Mouse (Mus musculus) cortical plate, adult 2 months (tissue): ENCODE results near the gene Cbx4. TPM values are rescaled to one million over a fixed set of nuclear protein-coding genes. Genes with fewer than 3 reads are reported as not detected.
A peak's percentile ranks its signal among the peaks of the same experiment; 100 is the strongest.

Experiments
- H3K27ac ChIP-seq: fragments of 200-500 bp; 2 replicates; pipeline ENCODE4 v1.5.1; 2012; ENCODE audit warnings: low read length, control low read depth, inconsistent platforms; ENCODE audit not compliant: insufficient read depth
- H3K4me1 ChIP-seq: fragments of 200-500 bp; 2 replicates; pipeline ENCODE4 v1.6.1; 2011; ENCODE audit warnings: low read length; ENCODE audit not compliant: control insufficient read depth, insufficient read depth
- H3K4me3 ChIP-seq: fragments of 200-500 bp; 2 replicates; pipeline ENCODE4 v1.5.1; 2011; ENCODE audit warnings: mild to moderate bottlenecking, low read length, control low read depth; ENCODE audit not compliant: insufficient read depth
- CTCF ChIP-seq: fragments of 200-500 bp; IDR thresholded peaks from 2 replicates; pipeline ENCODE4 v1.5.1; 2011; ENCODE audit warnings: mild to moderate bottlenecking, control low read depth, low read length; ENCODE audit not compliant: insufficient read depth; ENCODE audit errors: extremely low read depth
- POLR2A ChIP-seq: fragments of 200-500 bp; IDR thresholded peaks from 2 replicates; pipeline ENCODE4 v1.6.1; 2011; ENCODE audit warnings: mild to moderate bottlenecking, low read length, control low read depth; ENCODE audit not compliant: insufficient read depth; ENCODE audit errors: extremely low read depth
- polyA plus RNA-seq: library from polyadenylated mRNA; depleted of rRNA; stranded (reverse); fragments of >200 nt; gene quantifications from 2 replicates; pipeline ENCODE4 v1.2.3, GENCODE M21; 2012

Gene Cbx4
- polyA plus RNA-seq, 1 experiment = 47.5 TPM

- Histone ChIP-seq H3K27ac (no peak overlapping the region), H3K4me1 (no peaks in the 10 kb centered on the region), H3K4me3 (no peak overlapping the region)
- TF ChIP-seq CTCF (no peak), POLR2A (no peak)
These were observed 6.3 kb upstream of the Cbx4 start for GRCm38 (mm10) chr11:119092286-119092685.

- no peak overlapping the region; the same call in 1 of the 2 replicates for H3K4me3 ChIP-seq
These were observed 5.6 kb upstream of the Cbx4 start for GRCm38 (mm10) chr11:119091598-119091991.

GRCm38 (mm10) chr11:119090961-119091597, 5.1 kb upstream of the Cbx4 start:
- TF ChIP-seq POLR2A = no peak
- TF ChIP-seq CTCF = no peak
- H3K27ac ChIP-seq = no peak overlapping the region
- peak overlapping the region; percentile 26; the same call in 1 of the 2 replicates for H3K4me3 ChIP-seq
- no peaks in the 10 kb centered on the region for H3K4me1 ChIP-seq

More at GRCm38 (mm10) chr11:119091598-119091991, 5.6 kb upstream of the Cbx4 start:
- Histone ChIP-seq H3K27ac (no peak overlapping the region), H3K4me1 (no peaks in the 10 kb centered on the region)
- TF ChIP-seq POLR2A (no peak), CTCF (peak; percentile 66)

GRCm38 (mm10) chr11:119090076-119090960, 4.3 kb upstream of the Cbx4 start:
- TF ChIP-seq POLR2A (no peak), CTCF (no peak)
- Histone ChIP-seq H3K4me3 (peak overlapping the region; percentile 26; the same call in 1 of the 2 replicates), H3K27ac (no peak overlapping the region), H3K4me1 (no peaks in the 10 kb centered on the region)

GRCm38 (mm10) chr11:119089235-119090075, 3.4 kb upstream of the Cbx4 start:
- Histone ChIP-seq H3K27ac (no peak overlapping the region), H3K4me3 (no peak overlapping the region), H3K4me1 (no peaks in the 10 kb centered on the region)
- TF ChIP-seq POLR2A (no peak), CTCF (no peak)

- TF ChIP-seq CTCF (no peak), POLR2A (no peak)
- no peak overlapping the region for H3K4me3 ChIP-seq
- H3K4me1 ChIP-seq = no peaks in the 10 kb centered on the region
- H3K27ac ChIP-seq = no peak overlapping the region
These were observed 2.6 kb upstream of the Cbx4 start for GRCm38 (mm10) chr11:119088391-119089234.

- Histone ChIP-seq H3K4me3 (no peak overlapping the region), H3K4me1 (peaks cover 1% of the 10 kb centered on the region; the same call in 1 of the 2 replicates), H3K27ac (no peak overlapping the region)
- no peak for TF ChIP-seq POLR2A
- no peak for TF ChIP-seq CTCF
These were observed 1.5 kb upstream of the Cbx4 start for GRCm38 (mm10) chr11:119087301-119088082.

- peak overlapping the region; percentile 99 for H3K4me3 ChIP-seq
- no peak for TF ChIP-seq CTCF
- TF ChIP-seq POLR2A = 0 out of 2 replicates have a peak, but pooled peaks have one; percentile 7
- peaks cover 2% of the 10 kb centered on the region; the same call in 1 of the 2 replicates for H3K4me1 ChIP-seq
- peak overlapping the region; percentile 99 for H3K27ac ChIP-seq
These were observed 550 bp downstream of the Cbx4 start for GRCm38 (mm10) chr11:119085279-119086062.
